Comparison of ENCODE assay signal across 17 mouse cellular contexts in the genomic region with DNA sequence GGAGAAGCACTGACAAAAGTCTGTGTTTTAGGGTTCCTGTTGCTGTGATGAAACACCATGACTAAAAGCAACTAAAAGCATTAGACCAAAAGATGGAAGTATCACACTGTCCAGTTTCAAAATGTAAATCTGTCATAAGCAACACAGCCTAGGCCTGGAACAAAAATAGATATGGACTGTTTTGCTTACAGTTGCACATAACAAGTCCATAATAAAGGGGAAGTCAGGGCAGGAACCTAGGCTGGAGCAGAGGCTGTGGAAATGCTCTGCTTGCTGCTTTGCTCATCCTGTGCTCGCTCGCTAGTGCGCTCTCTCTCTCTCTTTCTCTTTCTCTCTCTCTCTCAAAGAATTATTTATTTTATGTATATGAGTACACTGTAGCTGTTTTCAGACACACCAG. TPM values are rescaled to one million over a fixed set of nuclear protein-coding genes. Genes with fewer than 3 reads are reported as not detected.
DNase-seq lines count a peak whose midpoint lies in the region; ATAC-seq and TF ChIP-seq lines count a peak whose summit lies in the region.
"Had no signal": no experiment of that assay in that cellular context is flagged by ENCODE, and none has a peak within 500 bp of the region (broad histone marks: within the 10 kb centered on the region; RNA-seq: fewer than 3 reads in every experiment).

No protein-coding gene starts in this region.

- 0 out of 2 replicates have a peak overlapping the region, but pooled peaks have one; percentile 13 for H3K27ac ChIP-seq in liver, postnatal 0 days (ENCODE audit: low read depth)
- no peak overlapping the region for H3K27ac ChIP-seq in liver, embryonic 11.5 days (ENCODE audit: low read depth, low read length)
- H3K27ac ChIP-seq: hindbrain, embryonic 10.5 days; kidney, postnatal 0 days had no signal

- 69% methylated on average over 3 of the region's 3 CpGs for WGBS in liver, postnatal 0 days (ENCODE audit: insufficient replicate concordance)
- WGBS in liver, embryonic 11.5 days = 87% methylated on average over 3 of the region's 3 CpGs

- no peaks in the 10 kb centered on the region for H3K27me3 ChIP-seq in liver, postnatal 0 days (ENCODE audit: insufficient read depth, low read length)
- no peaks in the 10 kb centered on the region for H3K27me3 ChIP-seq in liver, embryonic 11.5 days (replicated peaks; ENCODE audit: control insufficient read depth, insufficient read depth, low read length)

- no peak overlapping the region; the same call in 1 of the 2 replicates for H3K4me2 ChIP-seq in liver, postnatal 0 days (ENCODE audit: low read depth, low read length)
- H3K4me2 ChIP-seq in liver, embryonic 11.5 days = no peak overlapping the region

- DNase-seq in liver, postnatal 0 days = no peak
- no peak for DNase-seq in liver, embryonic 11.5 days (ENCODE audit: low spot score)
- DNase-seq in MEL-GATA-1-ER (ENCODE audit: extremely low read depth, low read depth) = peak; percentile 46
- DNase-seq in skeletal muscle tissue, adult 2 months (ENCODE audit: low read depth, low spot score) = peak; percentile 42
- DNase-seq in spleen, postnatal 10 days (ENCODE audit: low spot score in 2 of 2) = no peak
- no peak for DNase-seq in left cerebral cortex, adult 11 months (ENCODE audit: low spot score)
- DNase-seq: adrenal gland, postnatal 10 days; cerebellum, postnatal 25 days; lung, adult 18-20 months; right cerebral cortex, adult 18-20 months; thymus, adult 18-20 months had no signal

- no peak overlapping the region for H3K9ac ChIP-seq in liver, postnatal 0 days (replicated peaks)
- H3K9ac ChIP-seq in liver, embryonic 11.5 days (ENCODE audit: low read depth, low read length) = no peak overlapping the region

- peak; percentile 44 for ATAC-seq in liver, postnatal 0 days
- ATAC-seq in liver, embryonic 11.5 days (replicated peaks; ENCODE audit: low FRiP score) = no peak
- peak; percentile 80 to 84 for ATAC-seq in hematopoietic stem cell, adult 5-6 weeks (replicated peaks in 1 of 2; ENCODE audit: insufficient read depth in 1 of 2, low FRiP score in 2 of 2, low TSS enrichment in 1 of 2, low read depth in 1 of 2, poor library complexity in 2 of 2, severe bottlenecking in 2 of 2)
- ATAC-seq: intestine, embryonic 16.5 days; midbrain, embryonic 16.5 days had no signal

- no peak for TF ChIP-seq CTCF in liver, postnatal 0 days (IDR thresholded peaks at IDR 0.05; ENCODE audit: low read depth)

- H3K4me3 ChIP-seq in liver, postnatal 0 days (ENCODE audit: low read depth, low read length) = no peak overlapping the region
- no peak overlapping the region for H3K4me3 ChIP-seq in liver, embryonic 11.5 days (ENCODE audit: low read depth, low read length)
- H3K4me3 ChIP-seq: hindbrain, embryonic 10.5 days had no signal

- no peak for TF ChIP-seq EP300 in liver, postnatal 0 days (IDR thresholded peaks at IDR 0.05; ENCODE audit: low read depth)

- peaks cover 7% of the 10 kb centered on the region for H3K36me3 ChIP-seq in liver, postnatal 0 days (replicated peaks; ENCODE audit: insufficient read depth, low read length)
- H3K36me3 ChIP-seq in liver, embryonic 11.5 days (ENCODE audit: control insufficient read depth, insufficient read depth, low read length) = 0 out of 2 replicates have a peak, but pooled peaks cover 4% of the 10 kb centered on the region

- H3K9me3 ChIP-seq in liver, postnatal 0 days (ENCODE audit: low read length) = no peaks in the 10 kb centered on the region
- H3K9me3 ChIP-seq in liver, embryonic 11.5 days (ENCODE audit: control insufficient read depth, low read length) = no peaks in the 10 kb centered on the region
- H3K9me3 ChIP-seq: hindbrain, embryonic 10.5 days had no signal

- H3K4me1 ChIP-seq in liver, postnatal 0 days (ENCODE audit: insufficient read depth) = peaks cover 12% of the 10 kb centered on the region
- peaks cover 21% of the 10 kb centered on the region for H3K4me1 ChIP-seq in liver, embryonic 11.5 days (replicated peaks; ENCODE audit: control insufficient read depth, insufficient read depth, low read length)

RNA-seq across cellular contexts. Expression of gene Laptm4a, which starts 6.2 kb away (rescaled TPM):
- 125 and 128 TPM in 2 replicates for polyA plus RNA-seq in liver, postnatal 0 days (2015; fragmentation: Nextera tagmentation; extraction: Ambion mirVana)
- polyA plus RNA-seq in liver, embryonic 11.5 days (2014; fragmentation: Nextera tagmentation; extraction: Ambion mirVana) = 128 and 129 TPM in 2 replicates
- total RNA-seq in hematopoietic stem cell, adult 5-6 weeks (2017) = 191 and 266 TPM in 2 replicates

RNA-seq across cellular contexts. Expression of gene Matn3, which starts 20.1 kb away (rescaled TPM):
- polyA plus RNA-seq in liver, postnatal 0 days (2015; fragmentation: Nextera tagmentation; extraction: Ambion mirVana) = not detected in 2 replicates
- 0.37 and 0.40 TPM in 2 replicates for polyA plus RNA-seq in liver, embryonic 11.5 days (2014; fragmentation: Nextera tagmentation; extraction: Ambion mirVana)
- total RNA-seq in hematopoietic stem cell, adult 5-6 weeks (2017) = not detected in 2 replicates
- total RNA-seq: left cerebral cortex, postnatal 36 days had no signal

RNA-seq across cellular contexts. Expression of gene Wdr35, which starts 46.0 kb away (rescaled TPM):
- 1.1 and 1.4 TPM in 2 replicates for polyA plus RNA-seq in liver, postnatal 0 days (2015; fragmentation: Nextera tagmentation; extraction: Ambion mirVana)
- 3.9 and 6.5 TPM in 2 replicates for polyA plus RNA-seq in liver, embryonic 11.5 days (2014; fragmentation: Nextera tagmentation; extraction: Ambion mirVana)
- 5.0 and 5.8 TPM in 2 replicates for total RNA-seq in hematopoietic stem cell, adult 5-6 weeks (2017)

Comparison
In these comparisons a context has a peak if more than half of its experiments do, and no peak if none do; other contexts are left out.
1. DNase-seq: peak in MEL-GATA-1-ER (single experiment) and skeletal muscle tissue, adult 2 months (single experiment); none in liver, postnatal 0 days (single experiment), liver, embryonic 11.5 days (single experiment), spleen, postnatal 10 days (0 of 2) and left cerebral cortex, adult 11 months (single experiment).